Mouse (Mus musculus) ovary, adult 18-20 months (tissue): ENCODE measurements around the gene Vps26b.

Experiments
- DNase-seq: peaks from one replicate; pipeline ENCODE4 v3.0.0; 2022; ENCODE audit warnings: low spot score, mixed read lengths

Gene Vps26b

DNA sequence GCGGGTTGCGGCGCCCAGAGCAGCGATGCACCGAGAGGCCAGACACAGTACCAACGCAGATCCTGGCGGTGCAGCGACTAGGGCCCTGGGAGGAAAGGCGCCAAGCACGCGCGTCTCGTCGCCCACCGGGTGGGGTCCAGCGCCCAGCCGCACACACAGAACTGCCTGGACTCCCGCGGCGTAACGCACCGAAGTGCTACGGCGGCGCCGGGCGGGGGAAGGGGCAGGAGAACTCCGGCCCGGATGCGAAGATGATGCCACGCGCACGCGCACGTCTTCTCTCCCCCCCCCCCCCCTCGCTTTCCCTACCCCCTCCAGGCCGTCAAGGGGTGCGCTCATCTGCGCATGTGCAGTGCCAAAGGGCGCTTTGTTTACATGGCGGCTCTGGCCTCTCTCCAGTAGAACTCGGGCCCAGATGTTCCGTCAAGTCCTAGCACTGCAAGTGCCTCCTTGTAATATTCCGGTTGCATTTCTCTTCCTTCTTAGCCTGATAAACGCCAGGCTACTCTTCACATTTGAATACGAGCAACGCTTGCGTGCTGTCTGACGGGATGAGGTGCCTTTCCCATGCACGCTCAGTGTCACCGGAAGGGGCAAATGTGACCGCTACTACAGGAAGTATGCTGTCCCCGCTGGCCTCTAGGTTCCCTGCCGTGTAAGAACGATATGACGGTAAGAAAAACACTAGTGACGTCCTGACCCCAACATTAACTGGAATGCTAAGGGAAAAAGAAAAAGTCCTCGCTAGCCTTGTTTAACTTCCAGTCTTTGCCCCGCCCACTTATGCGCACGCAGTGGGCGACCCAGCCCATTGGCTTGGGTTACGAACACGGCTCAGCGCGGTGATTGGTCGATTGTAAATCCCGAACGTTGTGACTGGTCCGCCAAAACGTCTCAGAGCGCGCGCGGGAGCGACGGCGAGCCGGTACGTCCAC is at the start of gene Vps26b, which contains the start of gene Ncapd3:
Gene Vps26b (minus strand): TSS at position 238 of the 935 bp plus-strand sequence.
Gene Ncapd3 (plus strand): TSS at position 348 of the 935 bp plus-strand sequence.
- peak; percentile 93 for DNase-seq

- no peak for DNase-seq
Observed at GRCm38 (mm10) chr9:27075812-27076211, 45.9 kb upstream of the Vps26b start.

DNA sequence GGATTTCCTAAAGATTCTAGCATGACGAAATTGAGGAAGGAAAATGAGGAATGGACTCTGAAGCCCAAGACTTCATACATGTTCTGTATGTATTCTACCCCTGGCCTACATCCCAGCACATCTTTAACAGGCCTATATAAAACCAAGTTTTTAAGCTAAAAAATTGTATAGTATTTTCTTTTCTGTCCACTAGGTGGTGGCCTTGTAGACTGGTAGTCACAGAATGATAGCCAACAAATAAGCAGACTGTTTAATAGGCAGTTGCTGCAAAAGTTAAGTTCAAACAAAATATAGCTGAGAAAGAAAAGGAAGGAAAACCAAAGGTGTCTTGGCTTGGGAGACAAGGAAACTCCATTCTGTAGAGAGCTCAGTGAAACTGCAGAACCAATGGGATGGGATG is 44.8 kb upstream of the Vps26b start:
- DNase-seq = no peak

DNA sequence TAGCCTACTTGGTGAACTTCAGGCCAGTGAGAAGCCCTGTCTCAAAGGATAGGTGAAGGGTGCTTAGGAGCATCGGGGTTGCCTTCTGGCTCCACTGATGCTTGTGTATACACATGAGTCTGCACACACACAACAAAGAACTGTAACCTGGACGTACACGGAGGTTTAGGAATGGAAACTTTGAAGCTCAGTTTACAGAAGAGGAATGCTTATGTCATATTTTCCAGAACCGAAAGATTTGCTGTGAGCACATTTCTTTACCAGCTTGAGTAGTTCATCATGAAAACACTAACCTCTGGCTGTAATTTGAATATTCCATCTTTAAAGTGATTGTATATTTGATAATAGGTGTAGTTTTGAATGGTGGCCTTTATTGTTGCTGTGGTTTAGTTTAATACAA is 41.0 kb upstream of the Vps26b start:
- DNase-seq = no peak

DNA sequence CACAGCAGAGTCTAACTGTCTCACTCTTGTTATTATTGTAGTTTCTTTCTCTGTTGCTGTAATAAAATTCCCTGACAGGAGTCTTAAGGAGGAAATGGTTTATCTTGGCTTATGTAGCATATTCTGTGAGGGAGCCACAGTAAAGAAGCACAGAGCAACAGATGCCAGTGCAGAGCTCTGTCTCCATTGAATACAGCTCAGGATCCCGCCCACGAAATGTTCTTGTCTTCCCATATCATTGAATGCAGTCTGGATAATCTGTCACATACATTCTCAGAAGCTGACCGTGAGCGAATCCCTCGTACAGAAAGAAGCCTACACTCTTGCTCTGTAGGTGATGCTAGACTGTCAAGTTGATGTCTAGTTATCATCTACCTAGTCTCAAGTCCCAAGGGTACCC is 28.5 kb upstream of the Vps26b start:
- DNase-seq = no peak

DNA sequence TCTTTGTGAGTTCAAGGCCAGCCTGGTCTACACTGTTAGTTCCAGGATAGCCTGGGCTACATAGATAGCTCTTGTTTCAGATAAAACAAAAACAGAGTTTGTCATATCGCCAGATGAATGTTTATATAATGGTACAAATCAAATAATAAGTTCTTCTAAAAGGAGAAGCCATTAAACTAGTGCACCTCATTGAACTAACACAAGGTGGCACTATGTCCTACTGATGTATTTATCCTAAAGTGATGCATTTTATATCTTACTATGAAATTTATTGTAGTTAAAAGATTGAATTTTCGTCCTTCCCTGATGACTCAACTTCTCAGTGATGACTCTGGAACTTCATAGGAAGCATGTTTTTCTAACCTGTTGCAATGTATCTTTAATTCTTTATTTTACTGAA is 19.6 kb upstream of the Vps26b start:
- no peak for DNase-seq

- no peak for DNase-seq
Observed at GRCm38 (mm10) chr9:27043892-27044291, 14.0 kb upstream of the Vps26b start.

GRCm38 (mm10) chr9:27030763-27031100 is 867 bp upstream of the Vps26b start:
- no peak for DNase-seq

DNA sequence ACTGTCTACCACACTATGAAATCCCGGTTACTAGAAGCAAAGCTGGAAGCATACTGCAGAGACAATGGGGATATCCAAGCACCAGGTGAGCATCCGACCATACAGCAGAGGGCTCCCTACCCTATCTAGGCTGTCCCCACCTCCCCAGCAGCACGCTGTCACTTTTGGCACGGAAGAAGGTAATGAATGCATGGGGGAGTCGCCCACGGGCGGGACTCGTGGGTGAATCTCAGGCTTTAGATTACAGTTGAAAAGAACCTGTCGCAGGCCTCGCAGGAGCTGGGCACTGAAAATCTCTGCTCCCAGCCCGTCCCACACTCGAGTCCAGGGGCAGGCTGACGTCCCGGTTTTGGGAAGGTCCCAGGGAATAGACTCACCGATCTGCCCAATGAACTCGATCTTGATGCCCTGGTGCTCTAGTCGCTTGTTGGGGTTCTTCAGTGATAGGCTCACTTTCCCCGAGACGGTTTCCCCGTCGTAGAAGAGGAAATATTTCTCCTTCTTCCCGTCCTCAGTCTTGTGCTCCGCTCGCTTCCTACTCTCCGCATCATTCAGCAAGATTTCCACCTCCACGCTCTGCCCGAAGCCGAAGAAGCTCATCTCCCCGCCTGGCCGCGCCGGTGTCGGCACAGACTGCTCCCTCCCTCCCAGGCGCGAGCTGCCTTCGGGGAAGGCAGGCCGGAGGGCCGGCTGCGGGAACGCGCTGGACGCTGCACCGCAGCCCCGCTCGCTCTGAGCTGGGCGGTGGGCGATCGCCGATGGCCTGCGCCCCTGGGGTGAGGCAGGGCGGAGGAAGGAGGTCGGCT is 640 bp downstream of the Vps26b start:
- peak; percentile 20 for DNase-seq

GRCm38 (mm10) chr9:27026708-27027107 is 3.2 kb downstream of the Vps26b start:
- DNase-seq = no peak

- DNase-seq = no peak
Observed at GRCm38 (mm10) chr9:27023681-27024080, 6.2 kb downstream of the Vps26b start.

GRCm38 (mm10) chr9:27018961-27019360 is 10.9 kb downstream of the Vps26b start:
- DNase-seq = no peak

DNA sequence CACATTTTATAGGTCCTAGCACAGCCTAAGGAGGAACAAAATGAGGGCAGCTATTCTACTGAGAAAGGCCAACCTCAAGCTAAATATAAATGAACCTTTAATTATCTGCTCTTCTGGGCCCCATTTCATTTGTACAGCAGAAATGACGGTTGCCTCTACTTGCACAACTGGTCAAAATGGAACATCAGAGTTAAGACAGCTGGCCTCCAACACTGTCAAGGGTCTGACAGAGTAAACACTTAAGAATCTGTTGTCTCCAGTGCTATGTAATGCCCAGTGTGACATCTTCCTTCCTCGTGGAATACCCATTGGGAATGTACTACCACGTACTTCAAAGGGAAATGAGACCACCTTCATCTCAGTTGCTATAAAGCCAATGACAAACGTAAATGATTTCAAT is 18.3 kb downstream of the Vps26b start:
- no peak for DNase-seq

DNA sequence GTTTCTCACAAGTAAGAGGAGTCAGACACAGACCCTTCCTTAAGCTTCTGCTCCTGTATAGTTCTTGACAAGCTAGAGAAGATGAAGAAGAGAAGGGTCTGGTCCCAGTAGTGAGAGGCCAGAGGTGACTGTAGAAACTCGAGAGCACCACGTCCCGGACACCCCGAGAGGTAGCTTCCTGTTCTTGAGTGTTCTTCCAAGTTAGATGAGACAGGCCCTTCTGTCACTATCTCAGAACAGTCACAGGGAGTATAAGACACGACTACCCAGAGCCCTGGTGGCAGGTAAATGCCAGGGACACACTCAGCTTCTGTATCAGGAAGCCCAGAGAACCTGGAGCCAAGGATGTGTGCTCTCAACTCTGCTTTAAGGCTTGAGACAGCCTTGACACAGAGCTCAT is 20.6 kb downstream of the Vps26b start:
- DNase-seq = no peak

DNA sequence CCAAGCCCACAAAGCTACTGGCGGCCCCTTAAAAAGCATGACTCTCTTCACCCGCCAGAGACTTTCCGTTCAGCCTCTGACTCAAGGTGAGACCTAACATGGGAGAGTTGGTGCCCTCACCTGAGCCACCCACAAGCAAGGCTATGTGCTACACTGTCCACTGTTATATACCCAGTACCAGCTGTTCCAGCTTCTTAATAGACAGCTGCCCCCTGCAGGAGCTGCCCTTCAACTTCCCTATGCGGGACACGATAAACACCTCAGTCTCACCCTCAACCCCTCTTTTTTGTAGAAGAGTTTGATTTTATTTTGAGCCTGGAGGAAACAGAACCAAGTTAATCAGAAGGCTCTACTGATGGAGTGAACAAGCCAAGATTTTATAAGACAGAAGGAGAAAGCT is 23.0 kb downstream of the Vps26b start:
- no peak for DNase-seq

DNA sequence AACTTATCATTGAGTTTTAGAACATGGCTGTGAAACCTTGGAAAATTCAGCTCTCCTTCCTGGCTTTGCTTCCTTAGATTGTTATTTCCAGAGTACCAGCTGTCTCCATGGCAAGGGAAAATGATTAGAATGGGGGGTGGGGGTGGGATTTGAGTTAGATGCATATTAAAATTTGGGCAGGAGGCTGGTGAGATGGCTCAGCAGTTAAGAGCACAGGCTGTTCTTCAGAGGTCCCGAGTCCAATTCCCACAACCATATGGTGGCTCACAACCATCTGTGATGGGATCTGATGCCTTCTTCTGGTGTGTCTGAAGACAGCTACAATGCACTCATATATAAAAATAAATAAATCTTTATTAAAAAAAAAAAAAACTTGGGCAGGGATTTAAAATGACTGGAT is 23.9 kb downstream of the Vps26b start:
- no peak for DNase-seq

DNA sequence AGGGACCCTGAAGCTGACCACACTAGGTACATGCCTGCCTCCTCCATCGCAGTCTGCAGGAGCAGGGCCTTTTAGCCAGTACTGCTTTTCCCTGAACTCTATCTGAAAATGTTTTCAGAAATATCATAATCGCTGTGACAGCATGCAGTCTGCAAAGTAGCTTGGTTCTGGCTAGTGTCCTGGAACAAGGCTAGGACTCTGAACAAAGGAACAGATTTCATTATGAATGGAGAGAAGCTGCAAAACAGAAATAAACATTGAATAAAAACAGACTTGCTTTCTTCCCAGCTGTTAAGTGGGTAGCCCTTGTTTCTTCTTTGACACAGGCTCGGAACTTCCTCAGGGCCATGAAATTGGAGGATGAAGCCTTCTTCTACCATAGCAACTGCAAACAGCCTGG is 24.6 kb downstream of the Vps26b start:
- DNase-seq = no peak

DNA sequence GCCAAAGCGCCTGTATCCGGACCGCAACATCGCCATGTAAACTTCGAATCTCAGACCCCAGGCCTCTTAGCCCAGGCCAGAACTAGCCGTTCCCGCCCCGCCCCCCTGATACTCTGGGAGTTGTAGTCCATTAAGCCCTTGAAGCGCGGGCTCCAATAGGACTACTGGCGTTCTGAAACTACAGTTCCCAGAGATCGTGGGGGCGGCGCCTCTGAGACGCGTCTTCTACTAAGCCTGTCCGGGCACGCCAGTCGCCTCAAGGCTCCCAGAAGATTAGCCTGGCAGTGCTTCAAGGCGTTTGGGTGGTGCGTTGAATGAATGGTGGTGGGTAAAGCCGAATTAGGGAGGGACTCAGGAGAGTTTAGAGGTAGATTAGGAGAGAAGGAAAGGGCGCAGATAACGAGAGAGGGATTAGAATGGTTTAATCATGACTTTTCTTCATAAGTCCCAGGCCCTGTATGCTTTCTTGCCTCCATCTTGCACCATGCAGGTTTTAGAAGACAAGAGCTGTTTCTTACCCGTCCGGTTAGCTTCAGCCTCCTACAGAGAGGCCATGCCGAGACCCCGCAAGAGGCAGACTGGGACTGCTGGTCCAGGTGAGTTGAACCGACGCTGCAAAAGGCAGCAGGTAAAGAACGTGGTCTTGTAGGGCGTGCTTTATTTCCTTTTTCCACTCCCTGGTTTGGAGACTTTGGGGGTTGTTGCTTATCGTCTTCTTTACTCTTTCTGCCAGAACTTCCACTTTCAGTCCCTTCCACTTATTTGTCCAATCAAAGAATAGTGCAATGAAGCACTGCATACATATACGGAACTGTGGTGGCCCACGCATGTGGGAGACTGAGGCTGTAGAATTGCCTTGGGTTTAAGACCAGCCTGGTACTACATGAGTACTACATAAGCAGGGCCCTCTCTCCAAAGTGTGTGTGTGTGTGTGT is 30.1 kb downstream of the Vps26b start, which contains the start of the genes Acad8 and Thyn1:
Gene Acad8 (minus strand): TSS at position 106 of the 935 bp plus-strand sequence.
Gene Thyn1 (plus strand): TSS at position 250 of the 935 bp plus-strand sequence.
- DNase-seq = peak; percentile 95

DNA sequence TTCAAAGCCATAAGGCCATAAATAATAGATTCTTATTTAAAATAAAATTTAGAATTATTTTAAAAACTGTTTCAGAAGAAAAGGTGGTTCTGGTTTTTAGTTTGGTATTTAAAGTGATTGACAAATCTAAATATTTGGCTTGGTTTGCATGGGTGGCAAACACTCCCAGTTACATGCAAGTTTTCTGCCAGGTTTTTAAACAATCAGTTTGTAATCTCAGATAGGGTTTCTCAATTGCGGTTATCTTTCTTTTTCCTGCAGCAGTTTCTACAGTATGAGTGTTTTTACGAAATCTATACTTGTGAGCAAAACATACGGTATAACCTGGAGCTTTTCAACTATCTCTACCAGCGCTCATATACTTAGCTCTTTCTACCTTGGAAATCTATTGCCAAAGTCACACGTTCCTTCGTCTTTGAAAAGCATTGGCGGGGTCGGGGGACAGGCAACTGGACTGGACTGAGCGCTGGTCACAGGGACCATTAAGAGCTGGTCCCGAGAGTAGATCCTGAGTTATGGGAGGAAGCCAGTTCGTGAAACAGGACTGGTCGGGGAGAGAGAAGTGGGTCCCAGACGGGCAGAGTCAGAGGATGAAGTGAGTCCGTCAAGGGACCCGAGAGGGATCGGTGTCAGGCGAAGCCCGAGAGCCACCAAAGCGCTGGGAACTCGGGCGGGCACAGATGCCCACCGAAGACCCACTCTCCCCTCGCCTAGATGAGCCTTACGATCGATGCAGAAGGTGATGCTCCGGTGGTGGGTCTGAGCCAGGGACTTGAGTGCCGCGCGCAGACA is 31.0 kb downstream of the Vps26b start:
- no peak for DNase-seq

GRCm38 (mm10) chr9:26997501-26997900 is 32.4 kb downstream of the Vps26b start:
- DNase-seq = no peak

DNA sequence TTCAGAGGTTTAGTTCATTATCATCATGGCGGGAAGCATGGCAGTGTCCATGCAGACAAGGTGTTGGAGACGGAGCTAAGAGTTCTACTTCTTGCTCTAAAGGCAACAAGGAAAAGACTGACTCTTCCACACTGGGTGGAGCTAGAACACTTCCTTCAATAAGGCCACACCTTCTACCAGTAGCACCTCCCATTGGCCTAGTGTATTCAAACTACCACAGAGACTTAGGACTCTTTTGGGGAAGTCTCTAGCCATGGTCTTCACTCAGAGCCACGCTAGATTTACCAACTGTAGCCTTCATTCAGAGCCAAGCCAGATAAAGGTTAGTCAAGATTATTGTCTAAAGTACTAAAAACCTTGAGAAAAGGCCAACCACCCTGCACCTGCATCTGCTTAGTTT is 32.8 kb downstream of the Vps26b start:
- DNase-seq = no peak
